Mouse (Mus musculus) 416B (cell line): ENCODE results near the gene Pabpc1l.

Experiments used
- DNase-seq: peaks from one replicate; pipeline ENCODE4 v3.0.0; 2011; ENCODE audit warnings: low read depth

Pabpc1l gene

DNA sequence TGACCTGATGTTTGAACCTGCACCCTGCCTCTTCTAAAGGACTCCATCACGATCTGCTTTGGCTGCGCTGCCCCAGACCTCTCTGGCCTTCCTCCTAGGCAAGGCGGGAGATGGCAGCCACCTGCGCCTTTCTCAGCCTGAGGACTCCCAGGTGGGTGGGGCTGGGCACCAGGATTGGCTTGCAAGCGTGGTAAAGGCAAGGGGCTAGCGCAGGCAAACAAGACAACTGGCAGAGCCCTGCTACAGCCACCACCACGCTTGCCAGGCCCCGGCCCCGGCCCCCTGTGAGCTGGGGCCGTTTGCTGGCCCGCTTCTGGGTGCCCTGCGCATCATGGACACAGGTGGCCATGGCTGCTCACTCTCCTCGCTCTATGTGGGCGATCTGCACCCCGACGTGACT lies at the start of gene Pabpc1l:
Gene Pabpc1l (plus strand): TSS at position 301 of the 400 bp plus-strand sequence.
- no peak for DNase-seq

GRCm38 (mm10) chr2:163976448-163976847 lies 48.8 kb upstream of the Pabpc1l start:
- no peak for DNase-seq

- DNase-seq, result no peak
Measured at GRCm38 (mm10) chr2:163987233-163987632, 38.0 kb upstream of the Pabpc1l start.

DNA sequence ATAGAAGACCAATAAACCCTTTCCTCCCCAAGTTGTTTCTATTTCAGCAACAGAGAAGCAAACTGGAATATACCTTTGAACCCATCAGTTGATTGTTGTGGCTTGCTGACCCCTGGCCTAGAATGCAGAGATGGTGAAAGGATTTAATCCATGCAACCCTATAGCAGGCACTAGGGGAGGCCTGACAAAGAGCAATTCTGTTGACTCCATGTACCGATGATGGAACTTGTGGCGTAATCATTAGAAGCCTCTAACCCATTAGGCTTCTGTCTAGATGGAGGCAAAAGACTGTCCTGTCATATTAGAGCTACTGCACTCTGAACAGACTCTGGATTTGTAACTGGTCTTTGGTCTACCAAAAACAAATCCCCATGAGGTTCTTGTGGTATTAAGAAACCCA lies 32.4 kb upstream of the Pabpc1l start:
- no peak for DNase-seq

DNA sequence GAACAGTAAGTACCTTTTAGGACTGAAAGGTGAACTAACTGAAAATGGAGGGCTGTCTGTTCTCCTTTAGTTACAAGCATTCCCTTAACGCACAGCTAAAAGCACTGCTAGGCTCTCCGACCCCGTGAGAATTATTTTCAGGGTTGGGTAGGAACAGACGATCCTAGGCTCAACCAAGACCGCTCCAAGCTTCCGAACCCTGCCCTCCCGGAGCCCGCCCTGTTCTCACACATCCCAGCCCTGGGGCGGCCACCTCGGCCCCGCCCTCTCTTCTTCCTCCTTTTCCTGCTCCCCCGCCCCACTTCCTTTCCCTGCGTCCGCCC lies 30.6 kb upstream of the Pabpc1l start, which contains the start of gene Ywhab:
Gene Ywhab (plus strand): TSS at position 307 of the 323 bp plus-strand sequence.
- no peak for DNase-seq

GRCm38 (mm10) chr2:163994977-163995862 lies 30.0 kb upstream of the Pabpc1l start:
- DNase-seq, result peak; percentile 98

GRCm38 (mm10) chr2:163996275-163996674 lies 29.0 kb upstream of the Pabpc1l start:
- DNase-seq, result no peak

GRCm38 (mm10) chr2:163996899-163997298 lies 28.4 kb upstream of the Pabpc1l start:
- DNase-seq, result no peak

- no peak for DNase-seq
Measured at GRCm38 (mm10) chr2:163998981-163999380, 26.3 kb upstream of the Pabpc1l start.

DNA sequence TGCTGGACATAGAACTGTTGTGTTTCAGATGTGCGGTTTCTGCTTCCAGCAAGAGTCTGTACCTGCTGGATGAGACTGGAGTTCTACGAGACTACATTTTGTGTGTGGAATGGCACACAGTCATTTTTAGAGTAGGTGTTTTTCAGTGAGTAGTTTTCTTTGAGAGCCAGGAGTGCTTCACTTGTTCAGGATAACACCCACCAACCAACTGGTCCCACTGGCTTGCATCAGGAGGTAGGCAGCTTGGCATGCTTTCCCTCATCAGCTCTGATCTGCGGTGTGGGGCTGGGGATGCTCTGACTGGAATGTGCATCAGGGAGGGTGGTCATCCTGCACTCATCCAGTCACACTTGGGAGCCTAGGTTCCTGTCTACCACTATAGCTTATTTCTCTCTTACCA lies 22.6 kb upstream of the Pabpc1l start:
- no peak for DNase-seq

GRCm38 (mm10) chr2:164004503-164004902 lies 20.7 kb upstream of the Pabpc1l start:
- DNase-seq, result no peak

DNA sequence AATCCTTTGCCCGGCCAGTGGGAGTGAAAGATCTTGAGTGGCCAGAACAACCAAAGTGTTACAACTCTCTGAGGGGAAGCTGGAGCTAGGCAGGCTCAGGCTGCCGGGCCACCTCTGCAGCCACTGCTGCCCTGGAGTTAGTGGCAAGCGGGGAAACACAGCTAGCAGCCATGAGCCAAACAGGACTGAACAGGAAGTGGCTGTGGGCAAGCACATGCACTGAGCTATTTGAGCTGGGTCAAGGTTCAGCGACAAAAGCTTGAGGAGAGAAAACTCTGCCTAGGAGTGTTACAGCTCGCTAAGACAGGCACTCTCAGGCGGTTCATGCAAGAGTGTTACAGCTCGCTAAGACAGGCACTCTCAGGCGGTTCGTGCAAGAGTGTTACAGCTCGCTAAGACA lies 18.3 kb upstream of the Pabpc1l start:
- peak; percentile 77 for DNase-seq

- no peak for DNase-seq
Measured at GRCm38 (mm10) chr2:164007547-164007946, 17.7 kb upstream of the Pabpc1l start.

- no peak for DNase-seq
Measured at GRCm38 (mm10) chr2:164007987-164008545, 17.2 kb upstream of the Pabpc1l start.

DNA sequence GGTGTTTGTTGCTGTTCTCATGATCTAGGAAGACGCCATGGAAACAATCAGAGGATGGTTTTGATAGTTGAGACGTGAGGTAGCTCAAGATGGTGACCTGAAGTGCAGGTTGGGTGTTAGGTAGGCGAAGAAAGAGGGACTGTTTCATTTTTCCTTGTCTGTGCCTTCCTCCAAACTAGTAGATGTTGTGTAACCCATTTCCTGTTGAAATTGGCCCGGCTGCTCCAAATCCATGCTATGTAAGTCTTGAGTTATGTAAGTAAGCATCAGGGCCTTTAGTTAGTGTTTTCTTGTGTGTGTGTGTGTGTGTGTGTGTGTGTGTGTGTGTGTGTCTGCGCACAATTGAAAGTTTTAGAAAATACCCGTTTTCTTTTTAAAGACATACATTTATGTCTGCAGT lies 16.0 kb upstream of the Pabpc1l start:
- DNase-seq, result peak; percentile 68

DNA sequence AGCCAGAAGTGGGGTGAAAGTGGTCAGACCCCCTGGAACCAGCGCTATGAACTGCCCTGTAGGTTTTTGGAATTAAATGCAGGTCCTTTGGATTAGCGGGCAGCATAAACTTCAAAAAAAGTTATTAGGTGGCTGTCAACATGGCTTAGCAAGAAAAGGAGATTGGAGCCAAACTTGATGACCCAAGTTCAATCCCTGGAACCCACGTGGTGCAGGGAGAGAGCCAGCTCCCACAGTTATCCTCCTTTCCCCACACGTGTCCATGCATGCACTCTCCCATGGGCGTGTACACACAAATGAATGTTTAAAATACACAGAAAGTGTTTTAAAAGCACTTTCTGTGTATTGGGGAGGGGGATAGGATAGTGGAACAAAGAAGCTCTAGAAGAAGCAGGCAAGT lies 14.8 kb upstream of the Pabpc1l start:
- DNase-seq, result no peak

DNA sequence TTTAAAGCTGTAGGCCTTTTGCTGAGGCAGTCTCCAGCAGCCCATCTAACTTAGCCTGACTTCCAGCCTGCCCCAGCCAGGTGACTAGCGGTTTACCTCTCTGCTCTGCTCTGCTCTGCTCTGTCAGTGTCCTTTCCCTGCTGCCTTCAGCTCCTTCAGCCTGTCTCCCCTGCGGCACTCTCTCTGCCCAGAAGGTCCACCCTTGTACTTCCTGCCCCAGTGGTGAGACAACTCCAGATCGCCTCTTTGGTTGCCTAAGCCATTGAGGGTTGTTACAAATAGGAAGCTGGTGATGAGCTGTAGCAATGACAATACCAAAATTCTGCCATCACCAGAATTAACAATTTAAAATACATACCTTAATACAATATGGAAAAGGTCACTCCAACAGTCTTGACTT lies 14.3 kb upstream of the Pabpc1l start:
- peak; percentile 56 for DNase-seq

- DNase-seq, result no peak
Measured at GRCm38 (mm10) chr2:164015304-164015703, 9.9 kb upstream of the Pabpc1l start.

DNA sequence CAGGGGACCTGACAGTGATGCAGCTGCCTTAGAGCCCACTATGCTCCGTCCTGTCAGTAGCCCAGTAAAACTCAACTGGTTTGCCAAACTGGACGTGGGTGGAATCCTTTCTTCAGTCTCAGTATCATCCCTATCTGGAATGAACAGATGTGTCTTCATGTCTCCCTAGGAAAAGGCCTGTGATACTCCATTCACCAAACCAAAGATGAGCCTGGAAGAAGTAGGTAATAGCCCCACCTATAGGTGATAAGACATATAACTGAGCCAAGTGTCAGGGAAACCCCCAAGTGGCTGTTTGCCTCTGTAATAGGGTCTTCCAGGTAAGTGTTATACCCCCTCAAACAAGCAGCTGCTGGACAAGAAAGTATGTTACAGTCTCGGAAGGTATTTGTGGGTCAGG lies 6.3 kb upstream of the Pabpc1l start:
- DNase-seq, result peak; percentile 42

DNA sequence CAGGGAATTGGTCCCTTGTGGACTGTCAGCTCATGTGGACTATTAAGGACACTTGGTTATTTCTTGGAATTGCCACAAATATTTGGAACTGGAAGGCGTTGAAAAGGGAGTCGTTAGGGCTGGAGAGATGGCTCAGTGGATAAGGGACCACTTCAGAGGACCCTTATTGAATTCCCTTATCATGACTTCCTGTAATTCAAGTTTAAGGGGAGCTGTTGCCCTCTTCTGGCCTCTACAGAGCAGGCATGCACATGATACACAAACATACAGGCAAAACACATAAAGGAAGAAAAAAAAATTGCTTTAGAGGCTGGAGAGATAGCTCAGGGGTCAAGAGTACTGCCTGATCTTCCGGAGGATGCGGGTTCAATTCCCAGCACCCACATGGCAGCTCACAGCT lies 5.3 kb upstream of the Pabpc1l start:
- no peak for DNase-seq

GRCm38 (mm10) chr2:164022104-164022503 lies 3.1 kb upstream of the Pabpc1l start:
- DNase-seq, result peak; percentile 53

DNA sequence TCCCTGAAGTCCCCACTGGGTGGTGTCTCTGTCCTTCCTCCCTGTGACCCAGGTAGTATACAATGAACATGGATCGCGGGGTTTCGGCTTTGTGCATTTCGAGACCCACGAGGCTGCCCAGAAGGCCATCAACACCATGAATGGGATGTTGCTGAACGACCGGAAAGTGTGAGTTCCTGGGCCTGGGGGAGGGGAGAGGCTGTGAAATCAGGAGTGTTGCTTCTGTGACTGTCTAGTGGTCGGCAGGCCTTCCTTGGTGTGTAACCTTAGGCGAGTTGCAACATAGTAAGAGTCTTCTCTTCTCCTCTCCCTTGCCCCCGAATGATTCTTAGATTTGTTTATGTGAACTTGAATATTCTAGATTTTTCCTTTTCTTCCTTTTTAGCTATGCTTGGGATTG lies 5.9 kb downstream of the Pabpc1l start:
- DNase-seq, result no peak

DNA sequence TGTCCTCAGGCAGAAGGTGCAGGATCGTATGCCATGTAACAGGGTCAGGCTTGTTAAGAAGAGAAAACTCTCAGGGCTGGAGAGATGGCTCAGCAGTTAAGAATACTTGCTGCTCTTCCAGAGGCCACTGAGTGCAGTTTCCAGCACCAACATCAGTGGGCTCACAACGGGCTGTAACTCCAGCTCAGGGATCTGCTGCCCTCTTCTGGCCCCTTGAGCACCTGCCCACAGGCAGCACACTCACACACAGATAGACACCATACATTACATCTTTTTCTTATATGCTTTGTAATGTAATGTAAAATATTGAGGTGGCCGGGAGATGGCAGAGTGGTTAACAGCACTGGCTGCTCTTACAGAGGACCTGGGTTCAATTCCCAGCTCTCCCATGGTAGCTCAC lies 7.7 kb downstream of the Pabpc1l start:
- no peak for DNase-seq

- DNase-seq, result peak; percentile 42
Measured at GRCm38 (mm10) chr2:164036520-164037019, 11.3 kb downstream of the Pabpc1l start.
